Mouse (Mus musculus): ENCODE measurements around the gene Lrrc75a. TPM values are rescaled to one million over a fixed set of nuclear protein-coding genes. Genes with fewer than 3 reads are reported as not detected.
"Not testable (repeated sequence)": the region's sequence is repeated elsewhere in the genome, so short reads cannot be mapped to it uniquely, and the experiment has no call there.

The Lrrc75a gene
- 10 to 100 TPM; 12.0 to 12.3 TPM for total RNA-seq (2021)

DNA sequence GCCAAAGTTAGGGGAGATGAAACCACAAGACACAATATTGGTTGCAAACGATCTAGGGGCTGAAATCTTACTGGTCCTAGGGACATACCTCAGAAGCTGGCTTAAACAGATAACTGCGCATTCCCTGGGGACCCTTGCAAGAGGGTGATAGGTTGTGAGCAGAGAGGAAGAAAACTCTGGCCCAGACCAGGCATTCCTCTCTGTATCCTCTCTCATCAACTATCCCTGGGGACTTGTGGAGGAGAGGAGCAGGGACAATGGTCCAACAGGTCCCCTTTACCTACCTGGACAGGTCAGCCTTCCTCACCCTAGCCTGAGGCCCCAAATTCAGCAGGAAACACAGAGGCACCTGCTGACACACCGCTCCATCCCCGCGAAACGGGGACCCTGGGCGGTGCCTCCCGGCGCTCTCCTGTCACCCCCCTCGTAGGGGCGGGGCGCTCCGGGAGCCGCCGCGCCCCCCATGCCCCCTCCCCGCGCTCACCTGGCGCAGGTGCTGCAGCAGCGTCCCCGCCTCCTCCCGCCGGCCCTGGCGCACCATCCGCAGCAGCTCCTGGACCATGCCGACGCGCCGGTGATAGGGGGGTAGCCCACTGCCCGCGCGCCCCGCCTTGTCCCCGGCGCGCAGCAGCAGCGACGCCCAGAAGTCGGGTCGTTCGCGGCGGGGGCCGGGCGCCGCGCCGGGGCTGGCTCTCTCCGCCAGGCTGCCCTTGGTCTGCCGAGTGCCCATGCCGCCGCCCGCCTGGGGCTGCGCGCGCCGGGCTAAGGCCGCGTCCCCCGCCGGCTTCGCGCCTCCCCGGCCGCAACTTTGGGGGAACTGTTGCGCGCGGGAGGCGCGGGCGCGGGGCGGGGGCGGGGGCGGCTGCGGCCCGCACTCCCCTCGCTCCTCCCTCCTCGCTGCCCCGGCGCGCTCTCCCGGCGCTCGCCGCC lies at the start of gene Lrrc75a:
TSS of gene Lrrc75a (minus strand) at position 863 of the 930 bp plus-strand sequence.
- peak; percentile 49 to 61 for DNase-seq
- intact Hi-C loops (cut with DNase I) = loop anchor here (1.0 to 2.0 kb wide), 3 partner anchors 19 to 35 kb away; no protein-coding TSS in a partner anchor

DNA sequence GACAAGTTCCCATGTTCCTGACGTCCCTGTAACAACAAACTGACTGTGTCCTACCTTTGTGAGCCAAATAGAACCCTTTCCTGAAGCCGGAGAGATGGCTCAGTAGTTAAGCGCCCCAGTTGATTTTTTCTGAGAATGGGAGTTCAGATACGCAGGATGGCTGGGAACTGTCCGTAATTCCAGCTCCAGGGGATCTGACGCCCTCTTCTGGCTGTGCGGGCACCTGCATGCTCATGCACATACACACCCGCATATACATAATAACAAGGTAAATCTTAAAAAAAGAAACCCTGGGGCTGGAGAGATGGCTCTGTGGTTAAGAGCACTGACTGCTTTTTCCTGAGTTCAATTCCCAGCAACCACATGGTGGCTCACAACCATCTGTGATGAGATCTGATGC lies 46.8 kb upstream of the Lrrc75a start:
- intact Hi-C loops (cut with DNase I) = no loop called here
- DNase-seq = no peak

DNA sequence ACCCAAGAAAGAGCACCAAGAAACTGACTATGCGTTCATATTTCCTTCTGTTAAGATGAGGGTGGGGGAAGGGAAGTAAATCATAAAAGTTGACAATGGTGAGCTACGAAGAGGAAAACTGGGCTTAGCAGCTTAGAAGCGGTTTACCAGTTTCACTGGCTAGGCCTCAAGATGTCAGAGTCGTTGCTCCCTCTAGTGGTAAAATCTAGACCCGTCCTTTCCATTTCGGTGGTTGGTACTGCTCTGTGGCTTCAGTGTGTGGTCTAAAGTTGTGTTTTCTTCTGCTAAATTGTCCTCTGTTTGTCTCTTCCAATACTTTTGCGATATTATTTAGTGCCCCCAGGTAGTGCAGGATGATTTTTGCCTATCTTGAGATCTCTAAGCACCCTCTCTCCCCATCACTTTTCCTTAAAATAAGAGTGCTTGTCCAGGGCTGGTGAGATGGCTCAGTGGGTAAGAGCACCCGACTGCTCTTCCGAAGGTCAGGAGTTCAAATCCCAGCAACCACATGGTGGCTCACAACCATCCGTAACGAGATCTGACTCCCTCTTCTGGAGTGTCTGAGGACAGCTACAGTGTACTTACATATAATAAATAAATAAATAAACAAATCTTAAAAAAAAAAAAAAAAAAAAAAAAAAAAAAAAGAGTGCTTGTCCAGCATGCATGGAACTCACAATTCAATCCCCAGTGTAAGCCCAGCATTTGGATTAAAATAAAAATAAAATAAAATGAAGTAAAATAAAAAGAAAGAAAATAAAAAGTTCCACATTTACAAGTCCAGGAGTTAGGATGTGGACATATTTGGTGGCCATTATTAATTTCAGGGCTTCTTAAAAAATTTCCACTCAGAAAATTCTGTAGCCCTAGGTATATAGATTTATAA lies 45.2 kb upstream of the Lrrc75a start:
- intact Hi-C loops (cut with DNase I) = no loop called here
- DNase-seq = peak; percentile 59 to 67

DNA sequence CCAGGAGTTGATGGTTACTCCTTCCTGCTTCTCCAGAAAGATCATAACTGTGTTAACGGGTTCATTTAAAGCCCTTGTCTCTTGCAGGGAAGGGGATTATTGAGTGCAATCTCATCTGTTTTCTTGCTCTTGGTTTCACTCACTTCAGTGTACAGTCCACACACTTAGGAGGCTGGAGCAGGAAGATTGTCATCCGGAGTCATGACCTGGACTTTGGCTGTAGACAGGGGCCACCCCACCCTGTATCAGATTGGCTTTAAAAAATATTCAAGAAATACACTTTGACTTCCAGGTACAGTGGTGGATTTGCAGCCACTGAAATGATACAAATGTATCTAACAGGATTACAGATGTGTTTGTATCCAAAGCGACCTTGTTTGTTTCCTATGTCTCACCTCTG lies 43.3 kb upstream of the Lrrc75a start:
- intact Hi-C loops (cut with DNase I) = no loop called here
- no peak for DNase-seq

GRCm38 (mm10) chr11:62679954-62680353 lies 31.6 kb upstream of the Lrrc75a start:
- no peak for DNase-seq
- intact Hi-C loops (cut with DNase I) = loop anchor here (10.0 kb wide), 1 partner anchor 285 kb away; no protein-coding TSS in a partner anchor

DNA sequence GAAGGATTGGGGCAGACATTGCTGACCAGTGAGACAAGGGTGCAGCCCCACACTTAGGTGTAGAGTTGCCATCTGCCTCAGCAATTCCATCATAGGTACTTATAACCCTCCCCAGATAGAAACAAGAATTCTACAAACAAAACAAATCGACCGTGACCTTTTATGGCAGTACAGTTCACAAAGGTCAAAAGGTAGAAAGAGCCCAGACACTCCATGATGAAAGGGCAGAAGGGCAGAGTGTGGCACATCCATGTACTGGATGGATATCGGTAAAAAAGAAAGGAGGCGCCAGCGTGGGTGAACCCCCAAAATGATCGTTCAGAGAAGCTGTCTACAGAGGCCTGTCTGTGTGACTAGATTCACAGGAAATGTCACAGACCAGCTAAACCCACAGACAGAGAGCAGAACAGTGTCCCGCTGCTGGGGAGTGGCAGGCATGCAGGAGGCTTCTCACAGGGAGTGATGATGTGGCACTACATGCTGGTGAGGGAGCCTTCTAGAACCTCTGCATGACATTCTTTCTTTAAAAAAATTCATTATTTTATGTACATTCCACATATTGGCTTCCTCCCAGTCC lies 30.5 kb upstream of the Lrrc75a start:
- DNase-seq = no peak
- intact Hi-C loops (cut with DNase I) = loop anchor here (10.0 kb wide), 1 partner anchor 284 kb away; no protein-coding TSS in a partner anchor

DNA sequence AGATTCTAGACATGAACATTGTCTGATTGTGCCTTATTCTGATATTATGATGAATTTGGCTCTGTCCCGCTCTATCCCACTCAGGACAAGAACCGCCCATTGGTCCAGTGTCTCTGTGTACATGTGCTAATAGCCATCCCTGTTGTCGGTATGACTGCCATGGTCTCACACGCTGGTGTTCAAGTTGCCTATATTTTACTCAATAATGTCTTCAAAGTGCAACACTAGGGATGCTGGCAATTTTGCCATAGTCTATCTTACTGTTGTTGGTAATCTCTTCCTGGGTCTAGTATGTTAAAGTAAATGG lies 27.9 kb upstream of the Lrrc75a start:
- intact Hi-C loops (cut with DNase I) = loop anchor here (10.0 kb wide), 1 partner anchor 281 kb away; no protein-coding TSS in a partner anchor
- DNase-seq = no peak

DNA sequence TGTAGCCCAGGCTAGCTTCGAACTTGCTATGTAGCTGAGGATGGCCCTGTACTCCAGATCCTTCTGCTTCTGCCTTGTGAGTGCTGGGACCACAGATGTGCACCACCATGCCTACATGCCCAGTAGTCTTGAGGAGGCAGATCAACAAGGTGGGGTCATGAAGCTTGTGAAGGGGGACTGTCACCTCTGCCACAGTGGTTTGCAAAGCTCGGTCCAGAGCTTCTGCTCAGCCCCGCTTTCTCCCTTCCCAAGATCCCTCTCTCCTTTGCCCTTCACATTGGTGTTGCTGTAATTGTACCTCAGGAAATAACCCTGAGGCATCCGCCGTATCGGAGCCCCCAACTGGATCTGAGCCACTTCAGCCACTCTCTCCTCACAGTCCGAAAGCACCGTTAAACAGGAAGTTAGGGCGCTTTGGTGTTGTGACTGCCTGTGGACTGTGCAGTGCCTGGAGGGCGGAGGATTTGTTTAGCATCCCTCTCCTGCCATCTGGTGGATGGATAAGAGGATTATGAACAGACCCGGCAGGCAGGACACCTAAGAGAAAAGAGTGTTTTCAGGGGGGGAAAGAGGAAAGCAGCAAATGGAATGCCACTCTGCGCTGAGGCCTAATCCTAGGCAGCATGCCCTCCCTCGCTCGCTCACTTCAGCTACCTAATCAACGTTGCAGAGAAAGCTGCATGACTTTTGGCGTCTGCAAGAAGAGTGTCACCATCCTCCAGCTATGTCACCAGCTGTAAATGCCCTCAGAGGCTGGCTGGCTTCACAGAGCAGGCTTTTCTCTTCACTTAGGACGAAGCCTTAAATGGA lies 27.4 kb upstream of the Lrrc75a start:
- DNase-seq = peak; percentile 84 to 86

GRCm38 (mm10) chr11:62670006-62670405 lies 21.7 kb upstream of the Lrrc75a start:
- intact Hi-C loops (cut with DNase I) = loop anchor here (10.0 kb wide), 1 partner anchor 275 kb away; no protein-coding TSS in a partner anchor
- no peak for DNase-seq

More for the DNA sequence above, 27.4 kb upstream of the Lrrc75a start:
- intact Hi-C loops (cut with DNase I) = loop anchor here (1.0 to 10.0 kb wide), 3 partner anchors 27 to 281 kb away; partner anchors contain the start of genes Lrrc75a and Mmgt2

- intact Hi-C loops (cut with DNase I) = no loop called here
- DNase-seq = no peak
Observed at GRCm38 (mm10) chr11:62669471-62669870, 21.1 kb upstream of the Lrrc75a start.

- intact Hi-C loops (cut with DNase I) = no loop called here
Observed at GRCm38 (mm10) chr11:62668986-62669385, 20.7 kb upstream of the Lrrc75a start.

GRCm38 (mm10) chr11:62664250-62664649 lies 15.9 kb upstream of the Lrrc75a start:
- DNase-seq = no peak

More at GRCm38 (mm10) chr11:62668986-62669385, 20.7 kb upstream of the Lrrc75a start:
- no peak for DNase-seq

DNA sequence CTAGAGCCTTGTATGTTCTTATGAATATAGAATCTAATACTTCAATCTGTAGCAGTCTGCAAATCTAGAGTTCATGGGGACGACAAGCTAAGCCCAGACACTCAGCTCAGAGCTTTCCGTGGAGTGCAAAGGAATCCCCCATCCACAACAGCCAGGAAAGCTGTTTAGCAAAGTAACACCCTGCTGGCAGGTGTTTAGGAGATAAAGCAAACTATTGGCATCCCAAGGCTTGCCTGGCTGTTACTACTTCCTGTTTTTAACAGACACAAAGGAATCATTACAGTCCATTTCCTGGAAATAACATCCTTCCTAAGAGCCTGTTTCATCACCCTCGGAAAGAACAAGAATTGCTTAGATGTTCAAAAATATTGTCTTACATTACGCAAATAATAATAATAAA lies 12.6 kb upstream of the Lrrc75a start:
- intact Hi-C loops (cut with DNase I) = no loop called here
- peak in 1 of 2 experiments; percentile 46 for DNase-seq

More at GRCm38 (mm10) chr11:62664250-62664649, 15.9 kb upstream of the Lrrc75a start:
- intact Hi-C loops (cut with DNase I) = no loop called here

DNA sequence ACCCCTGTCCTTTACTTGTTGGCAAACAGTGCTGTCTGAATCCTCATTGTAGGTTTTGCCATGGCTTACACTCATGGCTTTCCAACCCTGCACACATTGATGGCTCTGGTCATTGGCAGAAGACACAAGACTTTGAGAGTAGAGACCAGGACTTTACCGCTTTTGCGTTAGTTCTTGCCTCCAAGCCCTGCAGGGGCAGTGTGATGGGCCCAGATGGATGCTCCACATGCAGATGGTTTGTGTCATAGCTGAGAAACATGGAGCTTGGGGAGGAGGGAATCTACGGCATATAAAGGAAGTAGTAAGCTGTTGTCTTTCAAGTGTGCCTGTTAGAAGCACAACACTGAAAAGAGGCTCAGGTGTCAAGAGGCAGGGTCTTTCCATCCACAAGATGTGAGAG lies 3.8 kb upstream of the Lrrc75a start:
- DNase-seq = no peak
- intact Hi-C loops (cut with DNase I) = no loop called here

- intact Hi-C loops (cut with DNase I) = no loop called here
- peak in 1 of 2 experiments; percentile 37 for DNase-seq
Observed at GRCm38 (mm10) chr11:62651563-62651962, 3.2 kb upstream of the Lrrc75a start.

DNA sequence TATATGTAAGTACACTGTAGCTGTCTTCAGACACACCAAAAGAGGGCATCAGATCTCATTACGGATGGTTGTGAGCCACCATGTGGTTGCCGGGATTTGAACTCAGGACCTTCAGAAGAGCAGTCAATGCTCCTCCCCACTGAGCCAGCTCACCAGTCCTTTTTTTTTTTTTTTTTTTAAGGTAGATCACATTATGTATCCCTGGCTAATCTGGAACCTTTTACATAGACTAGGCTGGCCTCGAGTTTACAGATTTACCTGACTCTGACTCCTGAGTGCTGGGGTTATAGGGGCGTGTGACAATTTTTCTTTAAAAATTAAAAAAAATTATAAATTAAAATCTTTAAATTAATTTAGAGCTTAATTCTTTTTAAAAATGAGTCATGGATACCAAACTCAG lies 1.5 kb upstream of the Lrrc75a start:
- intact Hi-C loops (cut with DNase I) = loop anchor here (2.0 kb wide), 1 partner anchor 25 kb away; no protein-coding TSS in a partner anchor
- not testable (repeated sequence) for DNase-seq

- intact Hi-C loops (cut with DNase I) = loop anchor here (1.0 to 2.0 kb wide), 2 partner anchors 26 to 35 kb away; no protein-coding TSS in a partner anchor
- DNase-seq = peak; percentile 97 to 98
Observed at GRCm38 (mm10) chr11:62648591-62649391, 468 bp upstream of the Lrrc75a start, which contains the start of gene Mmgt2. TSS of gene Mmgt2 (plus strand) at chr11:62648664.

- DNase-seq = peak in 1 of 2 experiments; percentile 41
- intact Hi-C loops (cut with DNase I) = loop anchor here (2.0 kb wide), 1 partner anchor 18 kb away; no protein-coding TSS in a partner anchor
Observed at GRCm38 (mm10) chr11:62646958-62647515, 1.3 kb downstream of the Lrrc75a start.

All from heart, postnatal 10 days (tissue).